Mouse (Mus musculus): ENCODE results near the gene Pank4. TPM values are rescaled to one million over a fixed set of nuclear protein-coding genes. Genes with fewer than 3 reads are reported as not detected.

Pank4 gene
- polyA plus RNA-seq, 1 experiment from 2014 or later, result 34.2 TPM

DNA sequence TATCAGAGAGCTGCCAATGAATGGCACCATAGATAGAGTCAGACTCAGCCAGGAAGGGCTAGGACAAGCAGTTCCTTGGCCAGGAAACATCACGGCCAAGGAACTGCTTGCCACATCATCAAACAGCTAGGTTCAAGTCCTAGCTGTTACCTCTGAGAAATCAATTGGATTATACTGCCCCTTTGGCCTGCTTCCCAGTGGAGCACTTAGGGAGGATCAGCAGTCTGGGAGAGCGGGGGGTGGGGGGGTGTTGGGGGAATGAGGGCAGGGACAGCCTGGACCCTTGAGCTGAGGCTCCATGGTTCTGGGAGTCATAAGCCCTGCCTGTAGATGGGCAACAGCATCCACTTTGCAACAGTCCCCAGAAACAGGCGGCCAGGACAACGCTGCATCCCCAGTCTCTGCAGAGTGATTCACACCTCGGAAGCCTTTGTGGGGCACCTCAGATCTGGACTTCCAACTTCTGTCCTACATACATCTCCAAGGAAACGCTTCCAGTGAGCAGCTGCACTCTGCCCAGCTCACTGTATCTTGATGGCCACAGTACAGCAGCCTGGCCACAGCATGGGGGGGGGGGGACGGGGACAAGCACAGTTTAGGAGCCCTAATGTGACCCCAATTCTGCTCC lies 58.4 kb downstream of the Pank4 start:
- Histone ChIP-seq H3K9me3 (ENCODE audit: control insufficient read depth, low read length) (no peaks in the 10 kb centered on the region), H3K4me2 (ENCODE audit: low read depth, low read length) (no peak overlapping the region), H3K36me3 (ENCODE audit: control insufficient read depth, insufficient read depth, low read length) (no peaks in the 10 kb centered on the region), H3K4me3 (ENCODE audit: low read length) (no peak overlapping the region), H3K4me1 (ENCODE audit: control insufficient read depth, insufficient read depth, low read length) (peaks cover 12% of the 10 kb centered on the region), H3K9ac (ENCODE audit: low read depth, low read length) (no peak overlapping the region), H3K27me3 (replicated peaks; ENCODE audit: control insufficient read depth, insufficient read depth, low read length) (no peaks in the 10 kb centered on the region), H3K27ac (ENCODE audit: low read length) (no peak overlapping the region)
- WGBS, result 69% methylated on average over 7 of the region's 7 CpGs
- ATAC-seq, result no peak

DNA sequence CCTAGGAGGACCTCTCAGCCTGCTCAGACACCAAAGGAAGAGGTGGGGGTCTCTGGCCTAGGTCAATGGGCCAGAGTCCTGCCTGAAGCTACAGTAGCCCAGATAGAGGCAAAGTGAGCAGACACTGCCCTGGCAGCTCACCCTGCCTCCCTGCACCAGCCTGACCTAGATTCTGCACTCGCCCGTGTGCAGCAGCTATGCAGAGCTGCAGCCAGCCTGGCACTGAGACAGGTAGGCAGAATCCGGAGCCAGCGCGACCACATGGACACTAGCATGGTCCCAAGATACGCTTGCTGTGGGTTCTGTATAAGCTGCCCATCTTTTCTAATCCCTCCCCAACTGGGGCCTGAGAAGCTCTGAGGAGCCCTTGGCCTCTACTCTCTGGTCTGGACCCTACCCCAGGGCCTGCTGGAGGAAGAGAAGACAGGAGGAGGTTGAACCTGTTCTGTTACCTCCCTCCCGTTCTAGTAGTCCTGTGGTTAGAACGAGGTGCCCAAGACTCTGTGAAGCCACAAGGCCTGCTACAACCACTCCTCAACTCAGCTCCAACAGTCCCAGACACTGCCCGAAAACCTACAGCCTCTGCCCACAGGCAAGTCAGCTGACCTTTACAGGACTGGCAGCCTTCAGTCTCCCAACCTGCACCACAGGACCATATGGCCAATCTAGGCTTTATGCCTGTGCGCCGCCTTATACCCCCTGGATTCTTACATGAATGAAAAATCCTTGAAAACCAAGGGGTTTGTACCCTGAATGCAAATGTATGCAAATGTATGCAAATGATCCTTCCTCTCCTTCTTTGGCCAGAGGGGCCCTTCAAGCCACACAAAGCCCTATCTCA lies 60.5 kb downstream of the Pank4 start:
- H3K27ac ChIP-seq (ENCODE audit: low read length), result no peak overlapping the region
- H3K27me3 ChIP-seq (replicated peaks; ENCODE audit: control insufficient read depth, insufficient read depth, low read length), result no peaks in the 10 kb centered on the region
- H3K4me1 ChIP-seq (ENCODE audit: control insufficient read depth, insufficient read depth, low read length), result peaks cover 5% of the 10 kb centered on the region
- H3K9ac ChIP-seq (ENCODE audit: low read depth, low read length), result no peak overlapping the region
- no peak overlapping the region for H3K4me2 ChIP-seq (ENCODE audit: low read depth, low read length)
- no peaks in the 10 kb centered on the region for H3K36me3 ChIP-seq (ENCODE audit: control insufficient read depth, insufficient read depth, low read length)
- WGBS, result 79% methylated on average over 11 of the region's 11 CpGs
- ATAC-seq, result no peak
- no peaks in the 10 kb centered on the region for H3K9me3 ChIP-seq (ENCODE audit: control insufficient read depth, low read length)
- no peak overlapping the region for H3K4me3 ChIP-seq (ENCODE audit: low read length)

Other genes starting within 250 kb of the Pank4 start
- gene Ttc34, start 126.7 kb upstream of the Pank4 start, polyA plus RNA-seq (2015; fragmentation: Nextera tagmentation; extraction: Ambion mirVana), result 0.06 and 0.12 TPM in 2 replicates
- gene Mmel1, start 94.5 kb upstream of the Pank4 start, polyA plus RNA-seq (2015; fragmentation: Nextera tagmentation; extraction: Ambion mirVana), result 0.10 and 0.39 TPM in 2 replicates
- gene Fam213b, start 65.0 kb upstream of the Pank4 start, polyA plus RNA-seq (2015; fragmentation: Nextera tagmentation; extraction: Ambion mirVana), result 39.7 and 42.8 TPM in 2 replicates
- gene Tnfrsf14, start 35.6 kb upstream of the Pank4 start, polyA plus RNA-seq (2015; fragmentation: Nextera tagmentation; extraction: Ambion mirVana), result 2.3 and 3.5 TPM in 2 replicates
- 1.3 and 1.4 TPM in 2 replicates for gene Hes5, start 3.2 kb upstream of the Pank4 start, polyA plus RNA-seq (2015; fragmentation: Nextera tagmentation; extraction: Ambion mirVana)
- gene Plch2, start 92.7 kb downstream of the Pank4 start, polyA plus RNA-seq (2015; fragmentation: Nextera tagmentation; extraction: Ambion mirVana), result 19.8 and 22.9 TPM in 2 replicates
- 28.9 and 30.5 TPM in 2 replicates for gene Pex10, start 102.9 kb downstream of the Pank4 start, polyA plus RNA-seq (2015; fragmentation: Nextera tagmentation; extraction: Ambion mirVana)
- 211 and 216 TPM in 2 replicates for gene Rer1, start 122.3 kb downstream of the Pank4 start, polyA plus RNA-seq (2015; fragmentation: Nextera tagmentation; extraction: Ambion mirVana)
- 3.6 and 4.3 TPM in 2 replicates for gene Morn1, start 122.5 kb downstream of the Pank4 start, polyA plus RNA-seq (2015; fragmentation: Nextera tagmentation; extraction: Ambion mirVana)